Mouse (Mus musculus) G1E-ER4 (cell line): Measurements from ENCODE around the gene Fbln5. TPM values are rescaled to one million over a fixed set of nuclear protein-coding genes. Genes with fewer than 3 reads are reported as not detected.

Experiments
- GATA1 ChIP-seq: IDR thresholded peaks from one replicate; pipeline ENCODE4 v1.8.0; 2012; ENCODE audit warnings: low read length, inconsistent platforms
- polyA plus RNA-seq: library from polyadenylated mRNA; stranded (reverse); fragments of >175 nt; gene quantifications from 2 replicates; pipeline ENCODE4 v1.2.3, GENCODE M21; 2012

The Fbln5 gene
- polyA plus RNA-seq, 1 experiment = not detected

DNA sequence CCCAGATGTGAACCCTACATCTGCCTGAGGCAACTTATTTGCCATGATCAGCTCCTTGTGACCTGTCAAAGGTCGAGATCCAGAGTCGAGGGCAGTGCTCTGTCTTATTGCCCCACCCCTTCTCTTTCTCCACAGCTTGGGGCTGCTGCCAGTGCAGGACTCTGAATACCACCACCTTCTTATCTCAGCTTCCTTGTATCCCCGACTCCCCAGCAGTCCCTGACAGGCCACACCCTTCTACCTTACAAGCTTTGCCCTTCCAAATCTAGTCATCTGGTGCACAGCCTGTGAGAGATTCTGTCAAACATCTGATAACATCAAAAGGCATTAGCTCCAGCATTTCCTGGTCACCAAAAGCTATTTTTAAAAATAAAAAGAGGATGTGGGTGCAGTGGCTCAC, 2.7 kb upstream of the Fbln5 start:
- TF ChIP-seq GATA1 = no peak

DNA sequence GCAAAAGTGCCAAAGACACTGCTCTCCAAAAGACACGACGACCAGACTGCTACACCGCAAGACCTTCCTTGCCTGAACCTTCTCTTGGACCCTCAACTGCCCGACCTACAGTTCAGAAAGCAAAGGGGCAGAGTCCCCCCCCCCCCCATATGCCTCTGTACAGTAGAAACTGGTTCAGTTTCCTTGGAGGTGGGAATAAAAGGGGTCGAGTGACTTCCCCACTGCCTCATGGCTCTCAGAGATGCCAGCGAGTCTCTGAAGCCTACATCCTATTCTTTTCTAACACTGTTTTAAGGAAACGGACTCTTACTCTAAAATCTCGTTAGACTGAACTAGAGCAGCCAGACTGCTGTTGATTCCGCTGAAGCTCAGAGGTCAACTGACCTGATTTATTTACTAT, 715 bp upstream of the Fbln5 start:
- no peak for TF ChIP-seq GATA1

DNA sequence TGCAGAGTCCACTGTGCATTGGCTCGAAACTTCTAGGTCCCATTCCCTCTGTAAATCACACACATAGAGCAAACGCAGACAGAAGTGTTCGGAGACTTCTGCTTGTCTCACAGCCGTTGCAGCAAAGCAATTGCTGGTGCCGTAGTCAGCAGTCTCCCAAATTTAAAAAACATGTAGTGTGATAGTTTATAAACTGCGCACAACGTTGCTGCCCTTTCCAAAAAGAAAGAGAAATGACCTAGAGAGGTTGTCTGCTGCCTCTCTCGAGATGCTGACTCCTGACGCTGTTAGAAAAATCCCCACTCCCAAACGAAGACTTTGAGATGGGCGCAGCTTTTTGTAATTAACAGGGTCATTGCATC, 628 bp downstream of the Fbln5 start:
- TF ChIP-seq GATA1 = no peak

DNA sequence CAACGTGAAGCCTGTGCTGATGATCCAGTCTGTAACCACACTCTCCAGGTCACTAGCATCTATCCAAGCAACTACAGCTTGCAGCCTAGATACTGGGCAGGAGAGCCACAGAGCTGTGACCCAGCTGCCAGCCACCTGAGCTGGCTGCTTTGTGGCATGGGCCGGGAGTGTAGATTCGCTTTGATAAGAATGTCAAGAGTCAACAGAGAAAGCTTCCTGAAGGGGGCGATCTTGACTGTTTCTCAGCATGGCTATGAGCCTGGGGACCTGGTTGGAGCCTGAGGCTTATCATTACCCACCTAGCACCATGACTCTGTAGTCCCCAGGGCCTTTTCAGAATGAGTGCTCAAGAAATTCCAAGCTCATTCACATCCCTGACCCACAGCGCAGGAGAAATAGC, 2.0 kb downstream of the Fbln5 start:
- no peak for TF ChIP-seq GATA1

DNA sequence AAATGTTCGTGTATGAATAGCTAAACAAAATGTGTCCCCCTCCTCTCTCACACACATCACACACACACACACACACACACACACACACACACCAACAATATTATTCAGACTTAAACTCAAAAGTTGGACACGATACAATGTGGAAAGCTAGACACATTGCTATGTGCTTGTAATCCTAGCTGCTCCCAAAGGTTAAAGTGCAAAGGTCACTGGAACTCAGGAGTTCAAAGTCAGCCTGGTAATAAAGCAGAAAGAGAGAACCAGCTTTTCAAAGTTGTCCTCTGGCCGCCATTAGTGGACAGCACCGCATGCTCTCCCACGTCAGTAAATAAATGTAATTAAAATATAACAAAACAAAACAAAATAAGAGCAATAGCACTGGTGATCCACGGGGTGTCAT, 3.1 kb downstream of the Fbln5 start:
- TF ChIP-seq GATA1 = no peak

DNA sequence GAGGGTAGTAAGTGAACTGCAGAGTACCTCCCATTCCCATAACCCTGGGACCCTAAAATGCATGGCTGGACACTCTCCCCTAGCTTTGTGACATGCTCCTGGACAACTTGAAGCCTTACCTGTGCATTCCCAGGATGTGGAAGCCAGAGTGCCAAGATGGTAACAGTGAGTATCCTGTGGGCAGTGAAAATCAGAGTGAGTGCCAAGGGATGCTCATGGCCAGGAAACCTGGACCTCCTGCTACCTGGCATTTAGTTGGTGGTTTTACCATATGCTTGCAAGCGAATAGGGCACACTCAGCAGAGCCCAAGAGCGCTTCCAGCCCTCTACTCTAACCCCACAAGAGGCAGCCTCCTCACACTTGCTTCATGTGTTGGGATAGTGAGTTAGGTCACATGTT, 4.4 kb downstream of the Fbln5 start:
- no peak for TF ChIP-seq GATA1

DNA sequence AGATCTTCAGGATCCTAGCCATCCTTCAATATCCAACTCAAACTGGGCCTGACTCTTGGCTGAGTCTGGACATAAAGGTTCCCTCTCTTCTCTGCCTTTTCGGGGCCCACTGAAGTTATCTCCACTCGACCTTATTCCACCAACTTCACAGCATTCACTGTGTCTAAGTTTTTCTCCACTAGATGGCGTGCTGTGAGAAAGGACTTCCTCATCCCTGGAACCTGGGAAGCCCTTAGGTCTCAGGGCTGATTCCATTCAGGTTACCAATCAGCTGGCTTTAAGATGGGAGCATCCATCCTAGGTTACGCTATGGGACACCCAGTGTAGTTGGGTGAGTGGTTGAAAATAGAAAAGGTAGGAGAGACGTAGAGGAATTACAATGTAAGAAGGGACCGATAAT, 7.7 kb downstream of the Fbln5 start:
- no peak for TF ChIP-seq GATA1

DNA sequence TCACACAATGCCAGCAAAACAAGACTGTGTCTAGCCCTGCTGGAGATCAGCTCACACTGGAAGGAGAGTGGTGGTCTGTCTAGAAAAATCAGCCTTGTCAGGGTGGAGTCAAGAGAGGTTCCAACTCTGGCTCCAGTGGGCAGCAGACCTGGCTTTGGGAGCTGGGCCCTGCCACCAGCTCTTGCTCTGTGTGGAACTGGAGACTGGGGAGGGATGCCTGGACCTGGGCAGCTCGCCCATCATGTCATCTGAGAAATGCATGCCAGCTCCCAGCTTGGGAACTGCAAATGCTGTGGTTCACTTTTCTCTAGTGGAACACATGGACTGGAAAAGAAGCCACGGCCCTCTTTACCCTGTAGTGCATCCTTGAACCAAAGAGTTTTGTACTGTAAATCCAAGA, 8.3 kb downstream of the Fbln5 start:
- TF ChIP-seq GATA1 = no peak

DNA sequence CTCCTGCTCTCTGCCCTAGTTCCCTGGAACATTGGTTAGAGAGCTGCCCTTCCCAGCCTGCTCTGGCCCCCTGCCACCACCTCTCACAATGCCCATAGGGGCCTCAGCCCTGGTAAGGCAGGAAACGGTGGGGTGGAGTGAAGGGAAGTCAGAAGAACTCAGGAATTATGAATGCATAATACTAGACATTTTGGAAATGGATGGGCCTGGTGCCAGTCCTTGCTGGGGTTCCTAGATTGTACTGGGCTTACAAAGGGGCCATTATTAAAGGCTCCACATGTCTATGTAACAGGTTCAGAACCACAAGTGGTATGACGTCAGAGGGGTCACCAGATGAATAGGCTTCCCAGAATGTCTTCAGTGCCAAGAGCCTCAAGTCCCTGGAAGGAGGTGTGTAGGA, 11.5 kb downstream of the Fbln5 start:
- no peak for TF ChIP-seq GATA1

DNA sequence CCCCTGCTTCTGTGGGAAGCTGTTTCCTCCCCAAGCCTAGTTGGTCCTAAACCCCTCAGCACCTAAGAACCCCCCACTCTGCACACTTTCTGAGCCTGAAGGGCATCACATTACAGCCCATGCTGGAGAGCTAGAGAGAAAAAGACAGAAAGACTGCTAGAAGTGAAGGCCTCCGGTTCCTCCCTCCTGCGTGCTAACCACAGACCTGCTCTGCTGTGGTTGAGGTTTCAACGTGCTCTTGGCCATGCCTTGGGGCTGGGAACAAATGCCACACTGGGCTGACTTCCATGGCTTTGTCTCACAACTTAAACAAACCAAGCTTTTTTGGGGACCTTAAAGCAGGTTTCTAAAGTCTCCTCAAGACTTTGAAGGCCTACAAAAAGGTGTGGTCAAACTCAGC, 16.4 kb downstream of the Fbln5 start:
- TF ChIP-seq GATA1 = no peak

DNA sequence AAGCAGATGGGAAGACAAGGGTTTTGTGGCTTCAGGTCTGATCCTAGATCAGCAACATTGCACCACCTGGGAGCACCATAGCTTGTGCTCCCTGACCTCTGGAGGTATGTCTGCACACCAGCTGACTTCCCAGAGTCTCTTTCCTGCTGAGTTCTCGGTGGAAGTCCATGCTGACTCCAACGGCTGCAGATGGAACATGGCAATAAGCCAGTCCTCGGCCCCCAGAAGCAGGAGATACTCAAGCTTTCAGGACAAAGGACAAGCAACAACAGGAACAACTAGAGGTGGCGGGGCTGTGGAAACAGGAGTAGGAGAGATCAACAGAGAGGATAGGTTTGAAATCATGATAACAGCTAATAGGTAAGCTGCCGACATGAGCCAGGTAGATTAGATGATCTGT, 17.1 kb downstream of the Fbln5 start:
- no peak for TF ChIP-seq GATA1

DNA sequence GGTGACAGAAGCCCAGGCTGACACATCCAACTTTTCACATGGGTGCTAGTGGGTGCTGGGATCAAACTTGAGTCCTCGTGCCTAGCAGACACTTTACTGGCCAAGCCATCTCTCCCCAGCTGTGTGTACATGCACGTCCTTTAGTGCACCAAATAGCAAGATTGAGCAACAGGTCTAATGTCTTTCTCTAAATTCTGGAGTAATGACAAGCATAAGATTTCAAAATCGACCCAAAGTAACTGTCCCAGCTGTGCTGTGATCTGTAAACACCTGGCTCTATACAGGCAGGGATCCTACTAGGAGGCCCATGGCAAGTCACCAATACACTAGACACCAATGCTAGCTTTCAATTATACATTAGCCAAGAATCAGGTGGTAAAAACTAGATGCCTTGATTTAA, 17.8 kb downstream of the Fbln5 start:
- no peak for TF ChIP-seq GATA1

DNA sequence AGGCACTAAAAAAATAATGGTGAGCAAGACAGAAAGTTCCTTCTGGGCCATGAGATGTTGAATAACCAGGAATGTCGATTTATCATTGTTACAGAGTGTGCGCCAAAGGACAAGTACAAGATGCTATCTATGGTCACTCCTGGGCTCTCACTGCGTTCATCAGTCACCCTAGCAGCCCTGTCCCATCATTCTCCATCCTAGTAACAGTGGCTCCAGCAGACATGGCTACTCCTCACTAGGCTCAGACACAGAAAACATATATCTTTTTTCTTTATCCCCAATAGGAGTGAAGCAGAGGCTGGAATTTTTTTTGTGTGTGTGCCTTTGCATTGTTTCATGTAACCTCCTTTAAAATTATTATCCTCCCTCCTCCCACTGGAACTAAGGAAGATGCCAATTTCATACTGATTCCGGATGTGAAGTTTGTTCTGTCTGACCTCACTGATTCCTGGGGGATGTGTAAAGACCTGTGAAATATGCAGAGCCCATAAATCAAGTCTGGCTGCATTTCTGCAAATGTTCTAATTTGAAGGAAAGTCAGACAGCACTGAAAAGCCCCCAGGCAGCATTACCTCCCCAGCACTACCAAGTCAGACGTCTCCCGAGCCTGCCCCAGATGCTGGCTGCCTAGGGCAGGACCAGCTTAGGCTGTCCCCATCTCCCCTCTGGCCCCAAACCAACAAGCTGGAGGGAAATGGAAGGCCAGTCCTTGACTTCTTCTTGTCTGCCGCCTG, 20.5 kb downstream of the Fbln5 start:
- TF ChIP-seq GATA1 = no peak

DNA sequence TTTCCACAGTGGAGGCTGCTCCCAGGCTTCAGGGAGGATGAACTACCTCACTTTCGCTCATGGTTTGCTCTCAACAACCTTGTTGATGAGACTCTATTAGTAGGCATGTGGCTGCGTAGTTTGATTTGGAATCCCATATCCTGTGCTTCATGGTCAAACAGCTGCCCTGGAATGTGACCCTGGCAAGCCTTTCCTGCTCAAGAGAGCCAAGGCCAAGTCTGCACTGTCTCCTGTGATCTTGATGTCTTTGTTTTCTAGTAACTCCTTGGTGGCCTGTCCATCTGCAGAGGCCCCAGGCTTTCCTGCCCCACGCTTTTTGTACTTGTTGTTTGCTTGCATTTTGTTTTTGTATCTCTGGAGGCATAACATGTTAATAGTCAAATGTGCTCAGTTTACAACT, 24.4 kb downstream of the Fbln5 start:
- no peak for TF ChIP-seq GATA1

DNA sequence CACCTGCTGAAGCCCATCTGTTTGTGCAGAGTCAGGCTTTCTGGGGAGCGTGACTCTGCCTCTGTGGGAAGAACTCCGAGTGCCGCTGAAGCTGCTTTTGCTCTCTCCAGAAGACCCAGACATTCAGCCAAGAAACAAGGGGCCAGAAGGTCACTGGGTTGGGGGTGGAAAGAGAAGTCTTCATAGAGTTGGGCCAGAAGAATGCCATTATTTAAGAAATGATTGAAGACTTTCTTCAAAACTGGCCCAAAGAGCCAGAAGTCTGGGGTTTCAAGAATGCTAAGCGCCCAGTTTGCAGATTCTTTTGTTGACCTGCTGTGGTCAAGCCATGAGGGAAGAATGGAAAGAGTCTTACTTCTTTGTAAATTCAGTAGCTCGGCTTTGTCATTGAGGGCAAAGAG, 25.6 kb downstream of the Fbln5 start:
- no peak for TF ChIP-seq GATA1

DNA sequence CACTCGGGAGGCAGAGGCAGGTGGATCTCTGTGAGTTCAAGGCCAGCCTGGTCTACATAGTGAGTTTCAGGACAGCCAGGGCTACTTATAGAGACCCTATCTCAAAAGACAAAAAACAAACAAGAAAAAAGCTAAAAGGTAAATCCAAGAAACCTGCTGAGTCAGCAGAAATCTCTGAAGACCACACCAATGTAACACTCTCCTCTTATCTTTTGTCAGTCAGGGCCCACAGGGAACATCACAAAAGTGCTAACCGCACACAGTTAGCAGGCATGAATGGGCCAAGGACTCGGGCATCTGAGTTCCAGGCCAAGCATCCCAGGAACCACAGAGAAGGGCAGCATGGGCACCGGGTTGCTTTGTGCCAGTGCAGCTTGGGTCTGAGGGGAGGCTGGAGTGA, 26.2 kb downstream of the Fbln5 start:
- no peak for TF ChIP-seq GATA1

DNA sequence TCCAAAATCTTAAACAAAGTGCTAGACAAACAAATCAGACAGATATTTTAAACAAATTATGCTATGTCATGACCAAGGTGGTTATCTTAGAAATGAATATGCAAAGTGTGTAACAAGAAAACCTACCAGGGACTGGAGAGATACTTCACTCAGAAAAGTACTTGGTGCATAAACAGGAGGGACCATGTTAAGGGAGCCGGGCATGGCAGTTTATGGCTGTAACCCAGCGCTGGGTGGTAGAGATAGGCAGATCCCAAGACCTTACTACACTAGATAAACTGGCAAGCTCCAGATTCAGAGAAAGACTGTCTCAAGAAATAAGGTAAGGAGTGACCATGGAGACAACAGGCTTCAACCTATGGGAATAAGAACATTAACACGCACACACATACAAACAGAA, 29.1 kb downstream of the Fbln5 start:
- no peak for TF ChIP-seq GATA1

DNA sequence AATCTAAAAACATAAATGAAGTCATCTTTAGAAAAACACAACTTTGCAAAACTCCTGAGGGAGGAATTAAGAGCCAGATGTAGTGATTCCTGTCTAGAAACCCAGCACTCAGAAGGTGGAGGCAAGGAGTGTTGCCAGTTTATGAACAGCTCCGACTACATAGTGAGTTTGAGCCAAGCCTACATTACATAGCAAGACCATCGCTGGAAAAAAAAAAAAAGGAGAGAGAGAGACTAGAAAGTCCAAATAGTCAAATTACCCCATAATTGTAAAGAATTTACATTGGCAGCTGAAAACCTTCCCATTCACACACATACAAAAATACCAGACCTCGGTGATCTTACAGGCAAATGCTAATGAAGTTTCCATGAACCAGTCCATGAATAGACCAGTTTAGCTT, 29.6 kb downstream of the Fbln5 start:
- TF ChIP-seq GATA1 = no peak
